Mouse (Mus musculus): ENCODE measurements around the gene Tenm3.

DNA sequence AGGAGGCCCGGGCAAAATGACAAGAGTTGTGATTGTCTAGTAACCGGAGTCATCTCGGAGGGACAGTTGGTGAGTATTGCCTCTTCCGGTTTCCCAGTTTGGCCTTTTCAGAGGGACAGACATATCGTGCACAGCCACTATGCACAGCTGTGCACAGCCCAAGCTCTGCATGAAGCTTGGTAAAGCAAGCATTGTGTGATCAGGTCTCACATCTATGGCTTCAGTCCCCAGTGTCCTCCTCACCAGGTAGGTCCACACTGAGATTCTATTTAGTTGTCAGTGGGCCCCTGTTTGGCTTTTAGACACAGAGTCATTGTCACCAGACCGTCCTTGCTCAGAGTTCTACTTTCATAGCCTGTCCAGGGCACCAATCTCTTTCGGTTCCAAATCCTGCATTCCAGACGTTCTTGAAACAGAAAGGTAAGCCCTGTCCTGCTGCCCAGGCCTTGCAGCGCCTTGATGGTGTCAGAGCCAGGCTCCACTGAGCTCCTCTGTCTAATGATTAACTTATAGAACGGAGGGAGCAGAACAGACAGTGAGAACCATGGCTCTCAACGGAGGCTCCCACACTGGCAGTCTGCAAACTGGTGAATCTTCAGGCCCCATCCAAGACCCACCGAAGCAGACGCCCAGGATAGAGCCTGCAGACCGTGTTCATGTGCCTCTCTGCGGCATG lies 240.4 kb downstream of the Tenm3 start:
- TF ChIP-seq CTCF (IDR thresholded peaks at IDR 0.05; ENCODE audit: control insufficient read depth, insufficient read depth, insufficient read length) (no peak), USF1 (IDR thresholded peaks at IDR 0.05; ENCODE audit: low read depth) (no peak)
